Mouse (Mus musculus) thymus, adult 2 months (tissue): ENCODE data around the gene Prelid3b.

Source experiments
- CTCF ChIP-seq: fragments of 200-500 bp; IDR thresholded peaks from 2 replicates; pipeline ENCODE4 v1.5.1; 2012; ENCODE audit warnings: mild to moderate bottlenecking, control low read depth, low read length, moderate library complexity, borderline replicate concordance; ENCODE audit not compliant: control insufficient read depth, poor library complexity, insufficient read depth; ENCODE audit errors: extremely low read depth
- POLR2A ChIP-seq: fragments of 200-500 bp; IDR thresholded peaks from 2 replicates; pipeline ENCODE4 v1.6.1; 2012; ENCODE audit warnings: mild to moderate bottlenecking, low read length, control low read depth, moderate library complexity; ENCODE audit not compliant: control insufficient read depth, poor library complexity, insufficient read depth; ENCODE audit errors: extremely low read depth

- no peak for TF ChIP-seq CTCF
- TF ChIP-seq POLR2A: no peak
Measured at GRCm38 (mm10) chr2:174438181-174438580, 34.7 kb downstream of the Prelid3b start.
